Mouse (Mus musculus): ENCODE data around the gene Olfr469. TPM values are rescaled to one million over a fixed set of nuclear protein-coding genes. Genes with fewer than 3 reads are reported as not detected.

Gene Olfr469
- polyA plus RNA-seq, 1 experiment from 2014 or later: not detected

DNA sequence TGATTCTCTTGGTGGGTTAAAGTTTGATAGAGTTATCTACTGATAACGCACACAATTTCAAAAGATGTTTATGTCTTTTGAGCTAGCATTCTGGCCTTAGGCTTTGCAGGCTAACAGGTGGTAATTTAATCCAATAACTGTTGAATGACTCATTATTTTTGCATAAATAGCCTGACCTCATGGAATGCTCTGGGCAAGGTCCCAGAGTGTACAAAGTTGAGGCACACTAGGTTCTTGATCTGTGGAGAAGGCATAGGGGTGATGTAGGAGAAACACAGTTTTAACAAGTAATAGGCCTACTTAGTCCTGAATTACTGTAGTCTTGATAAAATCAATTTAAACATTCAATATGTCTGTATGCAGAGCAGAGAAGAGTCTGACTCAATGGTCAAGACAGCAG is 47.1 kb downstream of the Olfr469 start:
- ChIA-PET POLR2A (no interaction called here), CTCF (interaction anchor here (1.0 to 3.9 kb wide), 5 partner anchors 10 to 69 kb away, joined by 3 to 13 read pairs (median 4); no protein-coding TSS in a partner anchor)
- ATAC-seq (no peak), DNase-seq (ENCODE audit: low read depth, low spot score) (no peak)
- TF ChIP-seq CTCF (IDR thresholded peaks at IDR 0.05): no peak
- in situ Hi-C loops (cut with MboI; ENCODE audit: low pct_unique_long_range_greater_than_20kb): no loop called here
- H3K27me3 ChIP-seq: no peaks in the 10 kb centered on the region

DNA sequence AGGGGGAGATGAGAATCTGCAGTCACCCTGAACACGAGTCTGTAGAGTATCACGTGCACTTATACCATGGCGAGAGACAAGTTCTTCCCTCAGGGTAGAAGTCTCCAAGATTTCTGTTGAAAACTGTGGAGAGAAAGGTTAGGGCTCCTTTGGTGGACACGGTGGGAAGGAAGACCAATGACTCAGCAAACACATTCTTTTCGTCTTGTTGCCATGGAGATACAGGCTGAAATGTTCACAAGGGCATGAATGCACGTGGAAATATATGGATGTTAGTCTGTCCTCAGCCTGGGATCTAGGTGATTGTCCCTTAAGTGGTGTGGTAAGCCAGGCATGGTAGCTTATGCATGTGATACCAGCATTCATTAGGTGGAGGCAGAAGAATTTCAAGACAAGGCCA is 54.5 kb downstream of the Olfr469 start:
- TF ChIP-seq CTCF (IDR thresholded peaks at IDR 0.05): no peak

More for the DNA sequence above, 54.5 kb downstream of the Olfr469 start:
- in situ Hi-C loops (cut with MboI; ENCODE audit: low pct_unique_long_range_greater_than_20kb): no loop called here
- ChIA-PET CTCF (no interaction called here), POLR2A (no interaction called here)
- DNase-seq (ENCODE audit: low read depth, low spot score) (no peak), ATAC-seq (no peak)
- H3K27me3 ChIP-seq: peaks cover 10% of the 10 kb centered on the region

Other genes with a start within 250 kb of the Olfr469 start
- 1.4 TPM for gene Ppfibp2, start 230.3 kb downstream of the Olfr469 start, polyA plus RNA-seq (2021)
- gene 5330417H12Rik, start 200.4 kb downstream of the Olfr469 start, polyA plus RNA-seq (2021): not detected
- not detected for gene Cyb5r2, start 67.5 kb downstream of the Olfr469 start, polyA plus RNA-seq (2021)
- gene Ovch2, start 24.3 kb downstream of the Olfr469 start, polyA plus RNA-seq (2021): not detected
- not detected for gene Olfr467, start 13.3 kb downstream of the Olfr469 start, polyA plus RNA-seq (2021)
- gene Olfr470, start 21.9 kb upstream of the Olfr469 start, polyA plus RNA-seq (2021): not detected
- 0.01 TPM for gene Olfr472, start 72.4 kb upstream of the Olfr469 start, polyA plus RNA-seq (2021)
- gene Olfr473, start 104.9 kb upstream of the Olfr469 start, polyA plus RNA-seq (2021): not detected
- gene Olfr474, start 129.1 kb upstream of the Olfr469 start, polyA plus RNA-seq (2021): not detected
- not detected for gene Olfr476, start 139.3 kb upstream of the Olfr469 start, polyA plus RNA-seq (2021)
- 0.01 TPM for gene Olfr477, start 161.2 kb upstream of the Olfr469 start, polyA plus RNA-seq (2021)
- not detected for gene Olfr478, start 208.4 kb upstream of the Olfr469 start, polyA plus RNA-seq (2021)
- gene Olfr479, start 225.2 kb upstream of the Olfr469 start, polyA plus RNA-seq (2021): not detected
- gene Olfr480, start 241.8 kb upstream of the Olfr469 start, polyA plus RNA-seq (2021): not detected